Mouse (Mus musculus) cerebellum, adult 2 months (tissue): ENCODE data around the gene Hras.

ENCODE experiments used
- CTCF ChIP-seq: fragments of 200-500 bp; IDR thresholded peaks from 2 replicates; pipeline ENCODE4 v1.5.1; 2011; ENCODE audit warnings: low read depth, mild to moderate bottlenecking, control low read depth, low read length, moderate library complexity, borderline replicate concordance; ENCODE audit not compliant: insufficient read depth
- POLR2A ChIP-seq: fragments of 200-500 bp; IDR thresholded peaks from 2 replicates; pipeline ENCODE4 v1.6.1; 2011; ENCODE audit warnings: low read length, control low read depth, borderline replicate concordance; ENCODE audit not compliant: insufficient read depth

GRCm38 (mm10) chr7:141204546-141204945 is 10.7 kb upstream of the Hras start:
- TF ChIP-seq CTCF (no peak), POLR2A (no peak)
